Mouse (Mus musculus) frontal cortex, adult 2 months (tissue): ENCODE data around the gene Nsun7. TPM values are rescaled to one million over a fixed set of nuclear protein-coding genes. Genes with fewer than 3 reads are reported as not detected.

Source experiments
- DNase-seq, 2 experiments: peaks; one replicate each; pipeline ENCODE4 v3.0.0; 2022; ENCODE audit warnings: low spot score in 1 of 2; ENCODE audit errors: extremely low spot score in 1 of 2
- polyA plus RNA-seq: library from polyadenylated mRNA; depleted of rRNA; stranded (reverse); fragments of >200 nt; gene quantifications from 2 replicates; pipeline ENCODE4 v1.2.3, GENCODE M21; 2012; rRNA removed

Nsun7 gene
- polyA plus RNA-seq, 1 experiment: 9.5 TPM

DNA sequence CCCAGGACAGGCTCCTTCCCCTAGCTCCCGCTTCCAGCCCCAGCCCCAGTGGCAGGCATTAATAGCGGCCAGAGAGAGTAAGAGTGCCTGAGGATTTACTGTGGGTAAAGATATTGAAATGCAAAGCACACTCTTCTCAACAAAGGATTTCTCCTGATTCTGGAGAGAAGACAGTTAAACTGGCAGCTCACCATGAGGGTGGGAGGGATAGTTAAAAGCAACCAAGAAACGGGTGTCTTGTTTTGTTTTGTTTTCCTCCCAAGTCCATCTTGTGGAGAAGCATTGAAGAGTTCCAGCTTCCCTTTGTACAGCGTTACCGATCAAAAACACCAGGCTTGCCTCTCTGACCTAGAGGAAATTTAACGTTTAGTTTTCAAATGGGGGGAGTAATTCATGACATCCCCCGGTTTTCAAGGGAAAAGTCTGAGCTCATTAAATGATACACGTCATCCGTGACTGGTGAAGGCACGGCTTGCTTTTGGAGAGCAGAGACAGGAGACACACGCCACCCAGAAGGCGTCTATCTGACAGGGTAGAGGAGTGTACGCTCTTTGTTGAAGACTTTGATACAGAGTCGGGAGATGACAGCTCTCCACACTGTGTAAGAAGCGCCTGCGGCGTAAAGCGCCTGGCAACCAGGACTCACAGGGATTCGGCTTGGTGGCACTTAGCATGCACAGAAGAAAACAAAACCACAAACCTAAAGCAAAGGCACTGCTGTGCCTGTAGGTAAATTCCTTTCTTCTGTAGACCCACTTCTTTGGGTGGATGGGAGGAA lies 68.4 kb downstream of the Nsun7 start:
- DNase-seq: no peak

DNA sequence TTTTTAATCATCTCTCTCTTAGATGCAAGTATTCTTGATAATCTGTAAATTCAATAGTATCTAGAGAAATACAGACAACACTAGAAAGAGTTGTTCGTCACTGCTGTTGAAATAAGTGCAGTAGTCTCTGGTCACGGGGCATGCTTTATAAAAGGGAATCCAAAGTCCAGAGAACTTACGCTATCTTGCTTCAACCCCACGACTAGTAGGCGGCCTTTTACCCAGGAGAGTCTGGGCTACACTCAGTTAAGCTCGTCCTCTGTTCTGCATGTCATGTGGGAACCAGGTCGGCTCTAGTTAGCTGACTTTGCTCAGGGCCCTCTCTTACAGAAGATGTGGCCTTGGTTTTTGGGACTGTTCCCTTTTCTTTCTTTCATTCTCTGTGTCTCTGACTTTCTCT lies 69.1 kb downstream of the Nsun7 start:
- DNase-seq: no peak

DNA sequence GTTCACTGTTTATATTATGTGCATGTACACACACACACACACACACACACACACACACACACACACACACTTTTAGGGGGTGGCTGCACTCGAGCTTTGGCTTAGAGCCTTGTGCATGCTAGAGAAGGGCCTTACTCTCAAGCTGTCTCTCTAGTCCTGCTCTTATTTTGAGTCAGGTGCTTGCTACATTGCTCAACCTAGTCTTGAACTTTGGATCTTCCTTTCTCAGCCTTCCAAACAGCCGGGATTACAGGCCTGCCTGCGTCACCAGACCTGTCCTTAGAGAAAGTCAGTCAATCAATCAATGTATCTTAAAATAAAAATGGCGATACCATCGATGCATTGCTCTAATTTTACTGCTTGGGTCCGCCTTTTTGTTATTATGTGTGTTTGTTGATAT lies 71.1 kb downstream of the Nsun7 start:
- no peak for DNase-seq

DNA sequence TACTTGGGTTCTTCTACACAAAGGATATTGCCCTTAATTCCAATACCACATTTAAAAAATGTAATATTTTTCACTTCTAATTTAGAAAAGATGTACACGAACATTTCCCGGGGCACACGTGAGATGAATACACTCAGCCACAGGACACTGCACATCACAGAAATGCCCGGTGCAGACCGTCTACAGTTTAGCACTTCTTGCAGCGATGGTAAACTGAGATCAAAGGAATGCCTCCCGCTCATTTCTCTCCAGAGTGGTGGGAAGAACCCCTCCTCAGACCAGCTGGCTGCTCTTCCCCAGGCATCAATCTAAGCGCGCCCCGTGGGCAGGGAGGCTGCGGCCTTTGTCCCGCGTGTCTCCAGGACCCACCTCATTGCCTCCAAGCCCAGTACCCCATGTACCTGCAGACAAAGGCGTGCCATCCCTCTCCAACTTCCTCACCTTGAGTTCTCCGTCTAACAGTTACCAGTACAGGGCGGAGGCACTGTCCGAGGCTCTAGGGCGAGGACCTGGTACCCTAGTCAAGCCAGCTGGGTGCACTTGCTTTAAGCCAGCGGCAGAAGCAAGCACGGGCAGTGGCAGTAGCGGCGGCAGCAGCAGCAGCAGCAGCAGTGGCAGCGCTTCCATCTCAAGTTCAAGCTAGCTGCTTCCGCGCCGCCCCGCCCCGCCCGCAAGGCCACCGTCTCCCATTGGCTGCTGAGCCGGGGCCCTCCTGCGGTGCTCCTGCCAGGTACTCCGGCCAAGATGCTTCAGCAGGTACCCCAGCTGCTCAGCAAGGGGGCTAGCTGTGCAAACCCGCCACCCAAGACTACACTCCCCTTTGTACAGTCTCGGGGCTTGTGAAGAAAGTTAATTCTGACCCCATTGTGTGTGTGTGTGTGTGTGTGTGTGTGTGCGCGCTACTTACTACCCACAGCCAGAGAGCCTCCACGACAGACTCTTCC lies 77.6 kb downstream of the Nsun7 start:
- DNase-seq: no peak

DNA sequence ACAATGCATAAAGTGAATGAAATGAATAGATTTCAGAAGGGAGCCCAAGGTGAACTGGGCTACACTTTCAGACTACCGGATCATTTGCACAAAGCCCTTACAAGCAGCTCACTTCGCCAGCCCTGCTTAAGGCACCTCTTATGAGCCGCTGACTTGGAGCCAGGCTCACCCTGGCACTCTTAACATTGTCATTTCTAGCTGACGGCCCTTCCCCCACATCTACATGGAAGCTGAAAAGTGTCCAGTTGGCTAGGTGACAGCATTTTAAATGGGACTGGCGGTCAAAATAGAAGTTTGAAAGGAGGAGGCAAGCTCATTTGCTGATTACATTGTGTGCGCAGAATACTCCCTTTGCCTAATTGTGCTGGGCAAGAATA lies 78.3 kb downstream of the Nsun7 start:
- DNase-seq: peak in 1 of 2 experiments; percentile 45

DNA sequence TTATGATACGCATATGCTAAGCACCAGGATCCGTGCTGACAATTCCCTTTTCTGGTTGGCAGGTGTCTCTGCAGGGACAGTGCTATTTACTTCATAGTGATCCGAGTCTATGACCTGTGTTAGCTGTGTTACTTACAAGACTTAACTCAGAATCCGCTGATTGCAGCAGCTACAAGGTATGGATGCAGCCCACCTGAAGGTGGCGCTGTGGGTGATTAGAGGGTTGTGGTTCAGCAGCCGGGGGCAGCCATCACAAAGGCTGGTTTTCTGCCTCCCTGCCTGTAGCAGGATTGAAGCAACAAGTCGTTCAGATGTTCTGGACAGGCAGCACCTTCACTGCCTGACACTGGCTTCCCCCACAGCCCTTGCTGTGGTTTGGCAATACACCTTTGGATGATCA lies 78.9 kb downstream of the Nsun7 start:
- no peak for DNase-seq

DNA sequence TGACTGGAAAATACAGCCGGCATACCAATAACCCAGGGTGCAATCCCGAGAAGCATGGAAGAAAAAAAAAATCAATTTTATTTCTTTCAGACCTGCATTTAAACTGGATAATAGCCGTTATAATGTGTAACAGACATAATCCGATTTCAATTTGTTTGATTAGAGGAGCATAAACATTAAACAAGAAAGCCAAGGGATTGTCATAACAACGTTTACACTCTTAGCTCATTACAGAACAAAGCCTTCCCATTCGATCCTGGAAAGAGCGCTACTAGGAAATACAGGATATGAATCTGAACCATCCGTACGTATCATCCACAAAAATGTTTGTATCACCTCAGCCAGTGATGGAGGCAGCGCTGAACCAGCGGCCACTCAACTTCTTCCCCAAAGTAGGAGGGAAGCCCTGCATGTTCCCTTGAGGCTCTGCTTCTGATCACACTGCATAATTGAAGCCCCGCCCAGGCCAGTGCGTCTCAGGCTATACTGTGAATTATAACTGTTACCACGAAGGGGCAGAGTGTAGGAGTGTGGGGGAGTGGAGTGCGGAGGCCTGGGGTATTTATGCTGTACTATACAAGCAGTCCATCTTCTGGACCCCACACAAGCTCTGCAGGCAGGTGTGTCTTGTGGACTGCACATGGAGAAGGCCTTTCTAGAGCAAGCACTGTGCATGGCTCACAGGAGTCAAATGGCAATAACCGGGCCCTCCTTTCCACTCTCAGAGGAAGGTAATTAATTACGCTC lies 80.8 kb downstream of the Nsun7 start:
- DNase-seq: no peak

DNA sequence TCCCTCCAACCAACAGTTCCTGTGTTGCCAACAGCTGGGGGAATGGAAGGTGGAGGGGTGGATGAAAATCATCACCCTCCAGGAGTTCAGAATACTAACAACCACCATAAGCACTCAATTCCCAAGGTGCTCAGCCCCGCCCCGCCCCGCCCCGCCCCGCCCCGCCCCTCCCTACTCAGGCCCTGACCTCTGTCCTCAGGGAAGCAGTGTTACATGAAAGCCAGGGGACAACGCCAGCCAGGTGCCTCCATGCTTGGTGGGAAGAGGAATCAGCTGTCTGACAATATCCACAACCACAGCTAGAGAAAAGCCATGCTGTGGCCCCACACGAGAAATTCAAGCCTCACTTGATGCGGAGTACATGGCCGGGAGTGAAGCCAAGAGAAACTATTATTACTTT lies 82.2 kb downstream of the Nsun7 start:
- DNase-seq: no peak

DNA sequence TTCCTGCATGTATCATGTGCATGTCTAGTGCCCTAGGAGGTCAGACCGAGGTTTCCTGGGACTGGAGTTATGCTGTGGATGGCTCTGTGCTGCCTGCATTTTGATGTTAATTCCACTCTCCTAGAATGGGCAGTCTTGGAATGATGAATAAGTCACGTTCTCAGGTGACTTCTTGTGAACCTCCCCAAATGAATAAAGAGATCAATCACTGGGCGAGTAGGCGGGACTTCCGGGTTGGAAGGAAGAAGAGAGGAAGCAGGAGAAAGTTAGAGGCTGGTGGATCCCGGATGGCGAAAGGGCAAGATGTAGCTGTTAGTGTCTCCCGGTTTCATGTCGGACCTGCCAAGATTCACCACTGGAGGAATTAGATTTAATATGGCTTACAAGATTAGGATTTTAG lies 82.6 kb downstream of the Nsun7 start:
- no peak for DNase-seq

DNA sequence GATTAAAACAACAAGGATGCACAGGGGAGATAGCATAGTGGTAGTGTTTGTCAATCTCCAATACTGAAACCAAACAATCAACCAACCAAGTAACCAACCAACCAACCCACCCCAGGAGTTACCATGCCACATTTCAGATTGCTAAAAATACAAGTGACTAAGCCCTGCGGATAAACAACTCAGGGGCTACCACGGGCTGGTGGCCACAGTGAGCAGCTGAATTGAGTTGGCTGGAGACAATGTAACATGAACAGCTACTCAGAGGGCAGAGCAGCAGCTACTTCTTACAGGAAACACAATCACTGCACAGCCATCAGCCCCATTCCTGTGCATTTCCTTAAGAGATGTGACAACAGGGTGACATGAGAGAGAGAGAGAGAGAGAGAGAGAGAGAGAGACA lies 84.5 kb downstream of the Nsun7 start:
- DNase-seq: no peak

DNA sequence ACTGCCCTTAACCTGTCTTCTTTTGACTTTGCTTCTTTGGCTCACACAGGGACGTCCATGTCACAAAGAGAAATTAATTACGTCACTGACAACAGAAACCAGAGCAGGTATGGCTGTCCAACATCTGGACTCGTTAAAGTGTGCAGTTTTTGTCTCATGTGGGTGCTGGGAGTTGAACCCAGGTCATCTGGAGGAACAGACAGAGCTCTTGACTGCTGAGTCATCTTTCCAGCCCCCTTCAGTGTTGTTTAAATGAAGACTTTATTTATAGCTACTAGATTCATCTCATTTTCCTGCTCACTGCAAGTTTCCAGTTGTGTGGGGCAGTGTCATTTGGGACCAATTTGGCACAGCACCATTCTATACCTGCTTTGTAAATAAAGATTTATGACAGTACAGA lies 85.4 kb downstream of the Nsun7 start:
- DNase-seq: no peak

DNA sequence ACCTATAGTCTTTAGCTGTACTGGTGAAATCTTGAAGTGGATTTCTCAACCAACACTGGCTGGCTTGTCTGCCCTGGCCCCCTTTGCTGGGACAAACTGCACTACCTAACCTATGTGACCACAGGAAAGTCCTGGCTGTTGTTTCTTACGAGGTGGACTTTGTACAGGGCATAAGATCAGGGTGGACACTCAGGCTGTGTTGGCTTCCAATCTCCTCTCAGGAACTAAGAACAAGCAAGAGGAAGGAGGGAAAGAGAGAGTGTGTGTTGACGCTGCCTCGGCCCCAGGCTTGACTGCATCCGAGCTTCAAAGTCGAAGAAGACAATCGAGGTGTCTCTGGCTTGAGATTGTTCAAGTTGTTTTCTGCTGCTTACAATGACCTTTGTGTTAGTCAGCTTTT lies 87.1 kb downstream of the Nsun7 start:
- no peak for DNase-seq

Other genes with a start within 250 kb of the Nsun7 start
- 0.78 and 1.2 TPM in 2 replicates for gene Rbm47, start 86.8 kb upstream of the Nsun7 start, polyA plus RNA-seq